Mouse (Mus musculus) hematopoietic stem cell, adult 5-6 weeks (primary cell): Measurements from ENCODE around the gene Daxx. TPM values are rescaled to one million over a fixed set of nuclear protein-coding genes. Genes with fewer than 3 reads are reported as not detected.
A peak's percentile ranks its signal among the peaks of the same experiment; 100 is the strongest.

Source experiments
- ATAC-seq, 2 experiments: fragments of 125-278 bp in 1 of 2; replicated peaks in 1 of 2; 2 replicates each; pipeline ENCODE4 v1.8.0; 2016 to 2017; ENCODE audit warnings: inconsistent platforms in 2 of 2, mild to moderate bottlenecking in 2 of 2, moderate number of reproducible peaks in 2 of 2, low read depth in 1 of 2, moderate TSS enrichment in 1 of 2; ENCODE audit not compliant: low FRiP score in 2 of 2, poor library complexity in 2 of 2, severe bottlenecking in 2 of 2, insufficient read depth in 1 of 2, low TSS enrichment in 1 of 2
- total RNA-seq: library from RNA; stranded (forward); fragments of 172-1452, 232-1000 nt; gene quantifications from 2 replicates; pipeline ENCODE4 v1.2.3, GENCODE M21; 2017

The Daxx gene
- total RNA-seq, 1 experiment from 2014 or later, result 26.5 TPM

GRCm38 (mm10) chr17:33930280-33931158 lies 21.3 kb downstream of the Daxx start:
- ATAC-seq, result no peak

DNA sequence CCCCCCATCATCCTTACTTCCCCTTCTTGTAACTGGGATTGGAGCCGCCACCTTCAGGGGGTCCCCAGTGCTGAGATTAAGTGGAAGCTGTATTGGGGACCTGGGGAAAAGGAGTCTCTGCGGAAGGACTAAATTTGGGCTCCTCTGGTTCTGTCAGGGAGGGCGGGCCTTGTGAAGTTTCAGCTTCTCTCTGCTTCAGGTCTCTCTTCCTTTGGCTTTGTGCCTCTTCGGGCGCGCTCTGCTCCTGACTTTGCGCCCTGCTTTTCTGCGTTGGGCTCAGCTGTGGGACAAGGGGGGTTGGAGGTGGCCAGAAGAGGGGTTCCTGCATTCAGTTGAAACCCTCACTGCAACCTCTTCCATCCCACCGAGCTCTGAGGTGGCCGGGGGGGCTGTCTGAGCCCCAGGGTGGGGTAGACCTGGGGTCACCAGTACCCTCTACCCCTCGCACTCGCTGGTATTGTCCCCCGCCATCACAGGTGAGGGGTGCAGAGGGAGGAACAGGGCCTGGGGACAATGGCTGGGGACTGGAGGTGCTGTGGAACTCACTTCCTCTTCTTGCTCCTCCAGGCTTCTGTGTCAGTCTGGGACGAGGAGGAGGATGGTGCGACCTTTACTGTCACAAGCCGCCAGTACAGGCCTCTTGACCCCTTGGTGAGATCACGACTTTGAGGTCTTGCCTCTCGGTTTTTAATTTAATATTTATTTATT lies 22.1 kb downstream of the Daxx start:
- no peak for ATAC-seq

DNA sequence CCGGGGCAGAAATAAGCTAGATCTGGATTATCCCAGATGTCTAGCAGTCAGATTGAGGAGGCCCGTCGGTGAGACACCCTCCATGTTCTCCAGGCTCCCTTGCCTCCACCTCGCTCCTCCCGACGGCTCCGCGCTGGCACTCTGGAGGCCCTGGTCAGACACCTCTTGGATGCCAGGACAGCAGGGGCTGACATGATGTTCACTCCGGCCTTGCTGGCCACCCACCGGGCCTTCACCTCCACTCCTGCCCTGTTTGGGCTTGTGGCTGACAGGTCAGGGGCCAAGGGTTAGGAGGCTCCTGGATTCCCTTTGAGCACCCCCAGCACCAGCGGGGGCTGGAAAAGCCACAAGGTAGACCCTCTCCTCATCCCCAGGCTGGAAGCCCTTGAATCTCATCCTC lies 22.7 kb downstream of the Daxx start:
- ATAC-seq, result no peak

DNA sequence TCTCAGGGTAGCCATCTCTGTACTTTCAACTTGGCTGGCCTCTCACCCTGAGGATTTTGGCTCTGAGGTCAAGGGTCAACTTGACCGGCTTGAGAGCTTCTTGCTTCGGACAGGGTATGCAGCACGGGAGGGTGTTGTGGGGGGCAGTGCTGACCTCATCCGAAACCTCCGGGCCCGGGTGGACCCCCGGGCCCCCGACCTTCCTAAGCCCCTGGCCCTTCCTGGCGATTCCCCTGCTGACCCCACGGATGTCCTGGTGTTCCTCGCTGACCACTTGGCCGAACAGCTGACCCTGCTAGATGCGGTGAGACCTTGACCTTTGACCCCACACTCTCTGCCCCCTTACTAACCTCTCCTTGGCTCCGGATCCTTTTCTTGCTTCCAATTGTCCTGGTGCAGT lies 23.2 kb downstream of the Daxx start:
- ATAC-seq, result no peak

GRCm38 (mm10) chr17:33932970-33933369 lies 23.8 kb downstream of the Daxx start:
- no peak for ATAC-seq

DNA sequence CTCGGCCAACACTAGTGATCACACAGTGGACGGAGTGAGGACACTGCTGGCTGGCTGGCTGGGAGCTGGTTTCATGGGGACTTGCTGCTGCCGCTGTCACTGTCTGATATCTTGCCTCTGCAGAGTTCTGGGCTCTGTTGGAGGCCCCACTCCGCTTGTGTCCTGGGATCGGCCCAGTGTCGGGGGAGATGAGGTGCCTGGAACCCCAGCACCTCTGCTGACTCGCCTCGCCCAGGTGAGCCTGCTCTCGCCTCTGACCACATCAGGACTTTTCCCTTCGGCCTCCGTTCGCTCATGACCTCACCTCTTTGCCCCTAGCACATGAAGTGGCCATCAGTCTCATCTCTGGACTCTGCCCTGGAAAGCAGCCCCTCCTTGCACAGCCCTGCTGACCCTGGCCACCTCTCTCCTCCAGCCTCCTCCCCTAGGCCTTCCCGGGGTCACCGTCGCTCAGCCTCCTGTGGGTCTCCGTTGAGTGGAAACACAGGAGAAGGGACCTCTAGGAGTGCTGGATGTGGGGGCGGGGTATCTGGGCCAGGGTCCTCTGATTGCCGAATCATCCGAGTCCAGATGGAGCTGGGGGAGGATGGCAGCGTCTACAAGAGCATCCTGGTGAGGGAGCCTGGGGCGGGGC lies 26.3 kb downstream of the Daxx start:
- ATAC-seq, result no peak

DNA sequence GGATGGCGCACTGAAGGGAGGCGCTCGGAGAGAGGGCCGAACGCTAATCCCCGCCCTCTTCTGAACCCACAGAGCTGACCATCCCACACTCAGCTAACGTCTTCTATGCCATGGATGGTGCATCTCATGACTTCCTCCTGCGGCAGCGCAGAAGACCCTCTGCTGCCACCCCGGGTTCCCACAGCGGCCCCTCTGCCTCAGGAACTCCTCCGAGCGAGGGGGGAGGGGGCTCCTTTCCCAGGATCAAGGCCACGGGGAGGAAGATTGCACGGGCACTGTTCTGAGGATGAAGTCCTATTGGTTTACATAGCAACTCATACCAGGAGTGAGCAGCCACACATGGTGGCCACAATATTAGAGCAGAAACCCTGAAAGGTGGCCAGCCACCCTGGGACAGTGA lies 27.8 kb downstream of the Daxx start:
- no peak for ATAC-seq

- no peak for ATAC-seq
Measured at GRCm38 (mm10) chr17:33938783-33939182, 29.6 kb downstream of the Daxx start.

- ATAC-seq, result peak; percentile 87 to 88
Measured at GRCm38 (mm10) chr17:33940206-33940805, 31.1 kb downstream of the Daxx start, which contains the start of the genes Pfdn6 and Wdr46. Pfdn6 (minus strand) TSS chr17:33940343. Wdr46 (plus strand) TSS chr17:33940660.

DNA sequence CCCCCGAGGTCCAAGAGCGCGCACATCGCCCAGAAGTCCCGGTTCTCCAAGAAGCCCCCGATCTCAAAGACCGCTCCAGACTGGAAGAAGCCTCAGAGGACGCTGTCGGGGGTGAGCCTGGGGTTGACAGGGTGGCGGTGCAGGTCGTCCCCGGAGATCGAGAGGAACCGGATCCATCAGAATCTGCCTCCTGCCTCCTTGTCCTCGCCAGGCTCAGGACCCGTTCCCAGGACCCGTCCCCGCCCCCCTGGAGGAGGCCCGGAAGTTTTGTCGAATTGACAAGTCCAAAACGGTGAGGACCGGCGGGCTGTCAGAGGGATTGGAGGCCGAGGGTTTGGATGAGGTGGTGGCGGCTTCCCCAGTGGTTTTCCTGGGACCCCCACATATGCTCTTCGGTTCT lies 31.8 kb downstream of the Daxx start:
- peak in 1 of 2 experiments; percentile 23; a peak in 1 of 4 replicates for ATAC-seq

GRCm38 (mm10) chr17:33941381-33941780 lies 32.2 kb downstream of the Daxx start:
- ATAC-seq, result no peak

DNA sequence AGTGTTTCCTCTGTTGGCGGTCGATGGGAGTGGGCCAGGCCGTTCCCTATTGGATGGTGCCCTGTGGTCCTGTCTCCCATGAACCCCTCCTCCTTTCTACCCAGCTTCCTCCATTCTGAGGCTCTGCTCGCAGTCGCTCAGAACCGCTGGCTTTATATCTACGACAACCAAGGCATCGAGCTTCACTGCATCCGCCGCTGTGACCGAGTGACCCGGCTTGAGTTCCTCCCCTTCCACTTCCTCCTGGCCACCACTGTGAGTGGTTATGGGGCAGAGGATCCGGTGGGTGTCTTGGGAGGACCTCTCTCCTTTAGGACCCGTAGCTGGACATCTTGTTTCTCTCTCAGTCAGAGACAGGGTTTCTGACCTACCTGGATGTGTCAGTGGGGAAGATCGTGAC lies 34.2 kb downstream of the Daxx start:
- ATAC-seq, result no peak

DNA sequence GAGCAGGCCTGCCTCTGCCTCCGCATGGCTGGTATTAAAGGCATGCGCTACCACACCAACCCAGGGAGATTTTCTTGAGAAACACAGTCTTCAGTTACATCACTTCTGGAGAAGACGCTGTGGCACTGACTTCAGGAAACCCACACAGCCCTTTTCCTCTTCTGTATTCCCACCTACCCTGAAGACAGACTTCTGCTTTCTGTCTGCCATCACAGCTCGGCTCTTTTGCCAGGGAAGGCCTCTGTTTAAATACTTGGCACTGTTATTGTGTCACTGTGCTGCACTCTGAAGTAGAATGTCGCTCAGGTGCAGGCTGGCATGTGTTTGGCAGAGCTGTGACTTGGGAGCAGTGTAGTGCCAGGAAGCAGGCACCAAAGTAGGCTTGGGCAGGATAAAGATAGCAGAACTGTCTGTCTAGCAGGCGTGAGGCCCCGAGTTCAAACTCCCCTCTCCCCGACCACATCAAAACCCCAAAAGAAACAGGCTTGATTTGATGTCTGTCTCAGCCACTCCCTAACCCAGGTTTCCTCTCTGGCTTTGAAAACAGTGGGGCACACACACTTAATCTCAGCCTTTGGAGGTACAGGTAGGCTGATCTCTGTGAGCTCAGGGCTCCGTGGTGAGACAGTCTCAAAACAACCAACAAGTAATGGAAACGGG lies 38.3 kb downstream of the Daxx start:
- peak; percentile 54 for ATAC-seq

DNA sequence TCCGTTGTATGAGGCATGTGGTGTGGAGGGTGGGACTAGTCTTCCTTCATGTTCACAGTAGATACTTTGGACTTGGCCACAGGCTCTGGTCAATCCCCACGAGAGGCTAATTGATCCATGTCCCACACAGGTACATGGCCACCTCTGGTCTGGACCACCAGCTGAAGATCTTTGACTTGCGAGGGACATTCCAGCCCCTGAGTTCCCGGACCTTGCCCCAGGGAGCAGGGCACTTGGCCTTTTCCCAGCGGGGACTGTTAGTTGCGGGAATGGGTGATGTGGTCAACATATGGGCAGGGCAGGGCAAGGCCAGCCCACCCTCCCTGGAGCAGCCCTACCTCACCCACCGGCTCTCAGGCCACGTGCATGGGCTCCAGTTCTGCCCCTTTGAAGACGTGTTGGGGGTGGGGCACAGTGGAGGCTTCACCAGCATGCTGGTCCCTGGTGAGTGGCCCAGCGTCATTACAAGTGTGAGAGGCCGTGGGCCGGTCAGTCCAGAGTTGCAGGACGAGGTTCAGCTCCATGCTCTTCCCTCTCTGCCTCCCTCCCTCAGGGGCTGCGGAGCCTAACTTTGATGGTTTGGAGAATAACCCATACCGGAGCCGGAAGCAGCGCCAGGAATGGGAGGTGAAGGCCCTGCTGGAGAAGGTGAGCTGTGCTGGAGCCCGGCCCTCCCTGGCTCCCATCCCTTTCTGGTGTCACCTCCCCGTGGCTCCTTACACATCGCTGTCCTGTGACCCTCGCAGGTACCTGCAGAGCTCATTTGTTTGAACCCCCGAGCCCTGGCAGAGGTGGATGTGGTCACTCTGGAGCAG lies 39.1 kb downstream of the Daxx start:
- no peak for ATAC-seq

DNA sequence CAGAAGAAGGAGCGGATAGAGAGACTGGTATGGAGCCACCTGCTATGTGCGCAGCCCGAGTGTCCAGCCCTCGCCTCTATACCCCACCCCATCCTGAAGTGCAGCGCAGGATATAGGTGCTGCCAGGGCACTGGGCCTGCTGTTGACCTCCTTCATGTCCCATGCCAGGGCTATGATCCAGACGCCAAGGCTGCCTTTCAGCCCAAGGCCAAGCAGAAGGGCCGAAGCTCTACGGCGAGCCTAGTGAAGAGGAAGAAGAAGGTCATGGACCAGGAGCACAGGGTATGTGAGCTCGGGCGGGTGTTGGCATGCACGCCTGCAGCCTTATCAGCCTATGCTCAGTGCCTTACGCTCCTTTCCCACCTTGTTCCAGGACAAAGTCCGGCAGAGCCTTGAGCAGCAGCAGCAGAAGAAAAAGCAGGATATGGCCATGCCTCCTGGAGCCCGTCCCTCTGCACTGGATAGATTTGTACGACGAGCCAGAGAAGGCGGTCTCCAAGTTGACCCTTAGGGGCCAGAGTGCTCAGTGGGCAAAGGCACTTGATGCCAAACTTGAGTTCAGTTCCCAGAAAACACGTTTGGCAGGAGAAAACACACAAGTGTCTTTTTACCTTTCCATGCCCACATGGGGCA lies 39.8 kb downstream of the Daxx start:
- ATAC-seq, result no peak

GRCm38 (mm10) chr17:33950131-33950625 lies 41.0 kb downstream of the Daxx start:
- ATAC-seq, result no peak
